Mouse (Mus musculus) ES-E14 (cell line): ENCODE results near the gene Pi4k2b. TPM values are rescaled to one million over a fixed set of nuclear protein-coding genes. Genes with fewer than 3 reads are reported as not detected.
"Not testable (repeated sequence)": the region's sequence is repeated elsewhere in the genome, so short reads cannot be mapped to it uniquely, and the experiment has no call there.

ENCODE experiments used
- DNase-seq: peaks from one replicate; pipeline ENCODE4 v3.0.0-alpha.2; 2013; ENCODE audit warnings: low read depth, low spot score
- H3K27ac ChIP-seq: 2 replicates; pipeline ENCODE4 v1.5.1; 2012; ENCODE audit warnings: low read depth, mild to moderate bottlenecking, low read length, moderate library complexity, mixed read lengths; ENCODE audit not compliant: poor library complexity, insufficient read depth, severe bottlenecking
- H3K36me3 ChIP-seq: 2 replicates; pipeline ENCODE4 v1.6.1; 2012; ENCODE audit warnings: mild to moderate bottlenecking, low read length, moderate library complexity, mixed read lengths; ENCODE audit not compliant: control insufficient read depth, poor library complexity, insufficient read depth, severe bottlenecking
- H3K4me1 ChIP-seq, 2 experiments: fragments of 150-350 bp in 1 of 2; sonication (generic) in 1 of 2; 2 replicates each; pipeline ENCODE4 v1.6.1; 2012; ENCODE audit warnings: low read length in 2 of 2, mild to moderate bottlenecking in 1 of 2, mixed read lengths in 1 of 2; ENCODE audit not compliant: control insufficient read depth in 2 of 2, insufficient read depth in 2 of 2, poor library complexity in 1 of 2
- H3K4me3 ChIP-seq, 2 experiments: fragments of 150-350 bp in 1 of 2; sonication (generic) in 1 of 2; 2 replicates each; pipeline ENCODE4 v1.5.1; 2012; ENCODE audit warnings: low read length in 2 of 2, low read depth in 1 of 2, mild to moderate bottlenecking in 1 of 2, mixed read lengths in 1 of 2; ENCODE audit not compliant: insufficient read depth in 1 of 2, poor library complexity in 1 of 2, severe bottlenecking in 1 of 2
- H3K9ac ChIP-seq: 2 replicates; pipeline ENCODE4 v1.6.1; 2012; ENCODE audit warnings: low read depth, mild to moderate bottlenecking, low read length, mixed read lengths; ENCODE audit not compliant: poor library complexity, insufficient read depth, severe bottlenecking
- H3K9me3 ChIP-seq: fragments of 150-350 bp; sonication (generic); 2 replicates; pipeline ENCODE4 v1.6.1; 2012; ENCODE audit warnings: low read depth, mild to moderate bottlenecking, low read length; ENCODE audit not compliant: control insufficient read depth, insufficient read depth
- CHD2 ChIP-seq: IDR thresholded peaks from 2 replicates; pipeline ENCODE4 v1.6.1; 2014; ENCODE audit warnings: mild to moderate bottlenecking, low read depth, low read length, inconsistent platforms
- HCFC1 ChIP-seq: IDR thresholded peaks from 2 replicates; pipeline ENCODE4 v1.6.1; 2012; ENCODE audit warnings: low read length, inconsistent platforms, borderline replicate concordance; ENCODE audit not compliant: insufficient read depth
- MAFK ChIP-seq: IDR thresholded peaks from 2 replicates; pipeline ENCODE4 v1.6.1; 2014; ENCODE audit warnings: mild to moderate bottlenecking, low read depth, low read length, inconsistent platforms; ENCODE audit not compliant: insufficient read depth
- ZC3H11A ChIP-seq: IDR thresholded peaks from 2 replicates; pipeline ENCODE4 v1.6.1; 2012; ENCODE audit warnings: low read depth, mild to moderate bottlenecking, inconsistent platforms, low read length, borderline replicate concordance
- ZNF384 ChIP-seq: IDR thresholded peaks from 2 replicates; pipeline ENCODE4 v1.6.1; 2012; ENCODE audit warnings: low read depth, low read length, inconsistent platforms
- in situ Hi-C, 2 experiments: fragments of 600-800 bp; cut with MboI; formaldehyde crosslinking; loops; one replicate each; pipeline ENCODE4 v1.15.1; 2025; ENCODE audit warnings: low sequenced_read_pairs in 2 of 2, inconsistent platforms in 1 of 2; ENCODE audit not compliant: unreplicated experiment in 2 of 2
- total RNA-seq: library from RNA; depleted of rRNA; stranded (reverse); fragments of 300-350 nt; gene quantifications from 2 replicates; pipeline ENCODE4 v1.2.3, GENCODE M21; 2012; rRNA removed

The Pi4k2b gene
- 14.1 and 20.3 TPM in 2 replicates for total RNA-seq

DNA sequence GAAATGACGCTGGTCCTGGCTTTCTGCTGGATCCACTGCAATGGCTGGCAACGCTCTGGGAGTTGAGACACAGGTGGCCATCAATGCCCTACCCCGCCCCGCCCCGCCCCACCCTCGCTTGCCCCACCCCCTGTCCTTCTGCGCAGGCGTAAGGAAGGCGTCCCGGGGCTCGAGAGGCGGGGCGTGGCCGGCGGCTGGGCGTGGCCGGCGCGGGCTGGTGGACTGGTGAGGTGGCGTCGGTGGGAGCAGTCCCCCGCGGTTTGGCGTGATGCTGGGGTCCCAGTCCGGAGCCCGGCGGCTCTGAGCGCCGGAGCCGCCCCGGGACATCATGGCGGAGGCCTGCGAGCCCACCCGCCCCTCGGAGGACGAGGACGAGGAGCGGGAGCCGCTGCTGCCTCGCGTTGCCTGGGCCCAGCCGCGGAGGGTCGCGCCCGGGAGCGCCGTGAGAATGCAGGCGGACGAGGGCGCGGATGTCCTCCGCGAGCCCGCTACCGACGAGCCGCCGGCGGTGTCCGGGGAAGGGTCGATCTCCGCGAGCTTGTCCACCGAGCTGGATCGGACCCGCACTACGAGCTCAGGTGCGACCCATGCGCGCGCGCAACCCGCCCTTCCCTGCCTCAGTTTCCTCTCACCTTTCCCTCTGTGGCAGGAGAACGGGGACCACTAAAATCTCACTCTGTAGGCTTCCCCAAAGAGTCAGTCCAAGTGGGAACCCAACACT lies at the start of gene Pi4k2b:
TSS of gene Pi4k2b (plus strand) at position 184 of the 721 bp plus-strand sequence.
- H3K27ac ChIP-seq, result no peak within 1 kb of the TSS
- no peaks in the 10 kb centered on the region for H3K9me3 ChIP-seq
- in situ Hi-C loops, result no loop called here

DNA sequence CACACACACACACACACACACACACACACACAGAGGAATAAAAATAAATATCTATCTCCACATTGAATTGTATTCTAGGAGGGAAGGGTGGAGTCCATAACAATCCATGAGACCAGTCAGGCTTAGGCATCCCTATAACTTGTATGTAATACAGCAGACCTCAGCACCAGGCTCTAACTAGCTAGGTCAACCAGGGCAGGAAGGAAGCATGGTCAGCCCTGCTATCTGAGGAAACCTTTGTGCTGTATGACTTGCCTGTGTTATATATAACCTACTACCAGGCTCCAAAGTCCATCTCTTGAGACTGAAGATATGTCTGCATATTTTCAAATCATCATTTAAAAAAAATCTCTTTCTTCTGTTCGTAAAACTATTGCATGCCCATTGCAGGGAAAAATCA lies 44.1 kb upstream of the Pi4k2b start:
- Histone ChIP-seq H3K4me1 (no peaks in the 10 kb centered on the region), H3K9ac (no peak overlapping the region), H3K4me3 (no peak overlapping the region), H3K36me3 (no peaks in the 10 kb centered on the region), H3K27ac (no peak overlapping the region), H3K9me3 (no peaks in the 10 kb centered on the region)
- in situ Hi-C loops, result no loop called here
- TF ChIP-seq MAFK, result no peak
- no peak for DNase-seq

More for the DNA sequence above, at the start of gene Pi4k2b:
- Histone ChIP-seq H3K4me1 (no peaks in the 10 kb centered on the region), H3K9ac (peak within 1 kb of the TSS; percentile 91), H3K4me3 (peak within 1 kb of the TSS; percentile 78 to 87), H3K36me3 (no peaks in the 10 kb centered on the region)
- TF ChIP-seq ZC3H11A (no peak), ZNF384 (no peak), HCFC1 (0 out of 2 replicates have a peak, but pooled peaks have one; percentile 32), MAFK (no peak), CHD2 (no peak)
- DNase-seq, result peak; percentile 46

DNA sequence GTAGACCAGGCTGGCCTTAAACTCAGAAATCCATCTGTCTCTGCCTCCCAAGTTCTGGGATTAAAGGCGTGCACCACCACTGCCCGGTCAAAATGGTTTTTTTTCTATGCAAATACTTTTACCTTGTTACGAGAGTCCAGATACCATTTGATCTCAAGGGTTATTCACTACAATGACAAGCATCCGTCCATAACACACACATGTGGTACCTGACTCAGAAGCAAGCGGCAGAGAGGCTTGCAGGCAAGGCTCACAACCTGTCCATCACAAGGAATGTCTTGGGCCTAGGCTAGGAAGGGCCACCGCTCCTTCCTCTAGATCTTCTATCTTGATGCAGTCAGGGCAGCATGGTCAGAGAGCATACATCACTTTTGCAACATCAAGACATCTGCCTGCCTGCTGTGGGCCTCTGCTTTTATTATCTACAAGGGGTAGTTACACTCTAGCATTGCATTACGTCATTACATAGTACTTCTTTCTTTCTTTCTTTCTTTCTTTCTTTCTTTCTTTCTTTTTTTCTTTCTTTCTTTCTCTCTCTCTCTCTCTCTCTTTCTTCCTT lies 43.4 kb upstream of the Pi4k2b start:
- not testable (repeated sequence) for H3K36me3 ChIP-seq, H3K9me3 ChIP-seq

DNA sequence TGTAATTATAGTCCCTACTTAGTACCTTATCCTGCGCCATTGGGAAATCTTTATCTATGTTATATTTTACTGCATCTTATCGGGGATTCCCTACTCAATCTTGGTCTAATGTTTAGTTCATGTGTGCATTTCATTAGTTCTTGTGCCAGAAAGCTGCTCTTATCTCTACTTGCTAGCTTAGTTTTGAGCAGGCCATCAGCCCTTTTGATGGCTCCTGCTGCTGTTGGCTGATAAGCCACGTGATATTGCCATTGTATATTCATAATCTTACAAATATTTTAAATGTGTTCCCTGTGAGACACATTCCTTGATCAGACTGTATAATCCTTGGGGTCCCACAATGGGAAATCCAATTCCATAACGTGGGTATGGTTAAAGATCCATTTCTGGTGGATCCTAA lies 36.8 kb upstream of the Pi4k2b start:
- Histone ChIP-seq H3K4me1 (no peaks in the 10 kb centered on the region), H3K27ac (no peak overlapping the region), H3K9ac (no peak overlapping the region), H3K4me3 (no peak overlapping the region), H3K36me3 (no peaks in the 10 kb centered on the region), H3K9me3 (no peaks in the 10 kb centered on the region)
- in situ Hi-C loops, result no loop called here
- no peak for DNase-seq
- no peak for TF ChIP-seq ZC3H11A
- no peak for TF ChIP-seq CHD2
- no peak for TF ChIP-seq HCFC1
- TF ChIP-seq ZNF384, result no peak
- TF ChIP-seq MAFK, result no peak

More for the DNA sequence above, 43.4 kb upstream of the Pi4k2b start:
- H3K9ac ChIP-seq, H3K4me1 ChIP-seq, H3K4me3 ChIP-seq, H3K27ac ChIP-seq, DNase-seq, in situ Hi-C loops: not testable (repeated sequence)

DNA sequence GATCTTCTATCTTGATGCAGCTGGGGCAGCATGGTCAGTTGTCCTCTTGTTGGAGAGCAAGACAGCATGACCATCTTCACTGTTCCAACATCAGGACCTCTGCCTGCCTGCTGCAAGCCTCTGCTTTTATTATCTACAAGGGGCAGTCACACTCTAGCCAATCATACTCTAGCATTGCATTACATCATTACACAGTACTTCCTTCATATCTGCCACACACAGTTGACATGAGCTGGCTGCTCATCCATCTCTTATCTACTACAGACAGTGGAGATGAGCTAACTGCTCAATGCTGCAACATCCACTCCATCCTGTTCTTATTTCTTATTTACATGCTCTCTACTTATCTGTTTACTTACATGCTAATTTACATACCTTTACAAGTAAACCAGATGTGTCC lies 28.7 kb upstream of the Pi4k2b start:
- Histone ChIP-seq H3K9ac (no peak overlapping the region), H3K4me1 (no peaks in the 10 kb centered on the region), H3K4me3 (no peak overlapping the region), H3K27ac (no peak overlapping the region), H3K36me3 (no peaks in the 10 kb centered on the region), H3K9me3 (no peaks in the 10 kb centered on the region)
- no peak for DNase-seq
- TF ChIP-seq CHD2 (no peak), ZC3H11A (no peak), ZNF384 (no peak), MAFK (no peak), HCFC1 (no peak)
- in situ Hi-C loops, result no loop called here
